Mouse (Mus musculus) heart, adult 8-10 months (tissue): ENCODE results near the gene Snrpa1. TPM values are rescaled to one million over a fixed set of nuclear protein-coding genes. Genes with fewer than 3 reads are reported as not detected.

Experiments used
- DNase-seq: peaks from one replicate; pipeline ENCODE4 v3.0.0; 2022; ENCODE audit warnings: low spot score
- total RNA-seq, 4 experiments: library from RNA; stranded (reverse); gene quantifications; 2 replicates each; pipeline ENCODE4 v1.2.4; 2022

Snrpa1 gene
- total RNA-seq, 4 experiments from 2014 or later, result 18.3 to 24.1 (median 20.7) TPM

- DNase-seq, result no peak
Observed at GRCm38 (mm10) chr7:66113561-66113960, 54.8 kb downstream of the Snrpa1 start.

GRCm38 (mm10) chr7:66115821-66116343 is 57.1 kb downstream of the Snrpa1 start:
- no peak for DNase-seq

- DNase-seq, result no peak
Observed at GRCm38 (mm10) chr7:66116906-66117482, 58.2 kb downstream of the Snrpa1 start.

- no peak for DNase-seq
Observed at GRCm38 (mm10) chr7:66118046-66118445, 59.2 kb downstream of the Snrpa1 start.

- no peak for DNase-seq
Observed at GRCm38 (mm10) chr7:66118796-66119195, 60.0 kb downstream of the Snrpa1 start.

GRCm38 (mm10) chr7:66120139-66120538 is 61.3 kb downstream of the Snrpa1 start:
- DNase-seq, result no peak

- DNase-seq, result no peak
Observed at GRCm38 (mm10) chr7:66120702-66121396, 62.0 kb downstream of the Snrpa1 start.

Other genes starting within 250 kb of the Snrpa1 start
- 10 to 100 TPM; 26.1 to 36.8 (median 34.2) TPM for gene Pcsk6, start 197.3 kb upstream of the Snrpa1 start, total RNA-seq
- gene Gm45213, start 15.4 kb upstream of the Snrpa1 start, total RNA-seq, result not detected
- 10 to 100 TPM; 37.5 to 50.8 (median 38.9) TPM for gene Selenos, start 20.6 kb downstream of the Snrpa1 start, total RNA-seq
- gene Chsy1, start 50.5 kb downstream of the Snrpa1 start, total RNA-seq, result 10 to 100 TPM; 11.3 to 14.5 (median 11.5) TPM